Mouse (Mus musculus): ENCODE measurements around the gene Hadhb. TPM values are rescaled to one million over a fixed set of nuclear protein-coding genes. Genes with fewer than 3 reads are reported as not detected.

The Hadhb gene
- polyA plus RNA-seq, 1 experiment from 2014 or later: 127 TPM

MicroRNAs within 50 kb of the gene (microRNA counts, 519-probe panel; counts per million panel counts)
- microRNA mmu-miR-1960: not detected

Small RNA genes lying within 50 kb of the gene (microRNA-seq; reads per million reads assigned to microRNA genes)
- gene Mir1960: not detected

Other genes starting within 250 kb of the Hadhb start
- not detected in 2 replicates for gene Il6, start 142.1 kb upstream of the Hadhb start, polyA plus RNA-seq (2014; fragmentation: Nextera tagmentation; extraction: Ambion mirVana)
- gene Tyms, start 81.6 kb upstream of the Hadhb start, polyA plus RNA-seq (2014; fragmentation: Nextera tagmentation; extraction: Ambion mirVana): 393 and 408 TPM in 2 replicates
- gene Garem2, start 50.1 kb upstream of the Hadhb start, polyA plus RNA-seq (2014; fragmentation: Nextera tagmentation; extraction: Ambion mirVana): 0.44 and 0.51 TPM in 2 replicates
- gene 3110082J24Rik, start 49.2 kb upstream of the Hadhb start, polyA plus RNA-seq (2014; fragmentation: Nextera tagmentation; extraction: Ambion mirVana): not detected in 2 replicates
- gene Hadha, start 86 bp upstream of the Hadhb start, polyA plus RNA-seq (2014; fragmentation: Nextera tagmentation; extraction: Ambion mirVana): 92.2 and 97.1 TPM in 2 replicates
- gene Adgrf3, start 50.5 kb downstream of the Hadhb start, polyA plus RNA-seq (2014; fragmentation: Nextera tagmentation; extraction: Ambion mirVana): not detected in 2 replicates
- gene Selenoi, start 77.3 kb downstream of the Hadhb start, polyA plus RNA-seq (2014; fragmentation: Nextera tagmentation; extraction: Ambion mirVana): 18.4 and 21.0 TPM in 2 replicates
- 0.44 TPM in 1 of 2 replicates, not detected in the other for gene Drc1, start 126.1 kb downstream of the Hadhb start, polyA plus RNA-seq (2014; fragmentation: Nextera tagmentation; extraction: Ambion mirVana)